Mouse (Mus musculus) CD4-positive, CD25-positive, alpha-beta regulatory T cell, adult 2 months (primary cell): ENCODE data around the gene Polr2e.

Source experiments
- DNase-seq: peaks from one replicate; pipeline ENCODE4 v3.0.0-alpha.2; 2012; ENCODE audit warnings: low read depth, low spot score

Gene Polr2e

DNA sequence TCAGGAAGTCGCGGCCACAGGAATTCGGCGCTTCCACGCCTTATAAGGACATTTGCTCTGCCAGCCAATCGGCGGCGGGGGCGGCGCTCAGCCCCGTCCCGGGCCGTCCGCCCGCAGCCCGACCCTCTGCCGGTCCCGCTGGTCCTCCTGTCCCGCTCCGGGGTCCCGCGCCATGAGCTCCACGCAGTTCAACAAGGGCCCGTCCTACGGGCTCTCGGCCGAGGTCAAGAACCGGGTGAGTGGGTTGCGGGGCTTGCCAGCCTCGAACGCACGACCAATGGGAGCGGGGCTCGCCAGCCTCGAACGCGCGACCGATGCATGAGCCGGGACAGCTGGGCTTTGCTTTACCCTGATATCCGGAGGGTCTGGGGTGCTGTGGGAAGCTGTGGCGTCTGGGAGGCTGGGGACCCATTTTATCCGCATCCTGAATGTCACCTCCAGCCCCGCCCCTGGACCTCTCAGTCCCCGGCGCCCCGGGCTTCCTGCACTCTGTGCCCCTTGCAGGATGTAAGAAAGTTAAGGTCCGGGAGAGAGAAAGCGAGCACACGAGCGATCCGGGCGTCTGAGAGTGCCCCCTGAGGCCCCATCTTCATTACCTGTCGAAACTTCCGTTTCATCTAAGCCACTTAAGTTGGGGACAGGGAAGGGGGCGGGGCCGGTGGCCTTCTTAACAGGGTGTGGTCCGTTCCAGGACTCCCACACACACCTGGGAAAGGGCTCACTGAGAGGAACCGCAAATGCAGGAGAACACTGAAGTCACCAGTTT, 50.9 kb downstream of the Polr2e start, which contains the start of gene Cnn2:
TSS of gene Cnn2 (plus strand) at position 79 of the 766 bp plus-strand sequence.
- DNase-seq = peak; percentile 72

- peak; percentile 45 for DNase-seq
Observed at GRCm38 (mm10) chr10:79987771-79988505, 51.7 kb downstream of the Polr2e start.

GRCm38 (mm10) chr10:79986963-79987362, 52.6 kb downstream of the Polr2e start:
- DNase-seq = peak; percentile 96

- no peak for DNase-seq
Observed at GRCm38 (mm10) chr10:79986232-79986878, 53.2 kb downstream of the Polr2e start.
